27 mouse cellular contexts compared by ENCODE assay signal in genomic region chr16:43291423-43291822, GRCm38 (mm10).
DNase-seq lines count a peak whose midpoint lies in the region; ATAC-seq lines count a peak whose summit lies in the region.
"Had no signal": no experiment of that assay in that cellular context is flagged by ENCODE, and none has a peak within 500 bp of the region (broad histone marks: within the 10 kb centered on the region; RNA-seq: fewer than 3 reads in every experiment).

No protein-coding gene starts in this region.

- H3K4me3 ChIP-seq in intestine, embryonic 16.5 days (ENCODE audit: low read length), result no peak overlapping the region
- no peak overlapping the region for H3K4me3 ChIP-seq in hindbrain, embryonic 14.5 days (replicated peaks; ENCODE audit: low read length)
- H3K4me3 ChIP-seq: embryonic facial prominence, embryonic 15.5 days; forebrain, embryonic 15.5 days; gastrocnemius, adult 2 months; heart, embryonic 10.5 days; hindbrain, embryonic 10.5 days; limb, embryonic 12.5 days; myocyte had no signal

- peaks cover 9% of the 10 kb centered on the region; the same call in 1 of the 2 replicates for H3K4me1 ChIP-seq in intestine, embryonic 16.5 days (ENCODE audit: control insufficient read depth, insufficient read depth, low read length)
- H3K4me1 ChIP-seq in hindbrain, embryonic 14.5 days (replicated peaks; ENCODE audit: control insufficient read depth, insufficient read depth, low read length), result peaks cover 8% of the 10 kb centered on the region; the same call in 1 of the 2 replicates
- H3K4me1 ChIP-seq: limb, embryonic 12.5 days had no signal

- 53% methylated on average over 3 of the region's 3 CpGs for WGBS in intestine, embryonic 16.5 days
- WGBS in hindbrain, embryonic 14.5 days, result 77% methylated on average over 3 of the region's 3 CpGs

- no peaks in the 10 kb centered on the region for H3K27me3 ChIP-seq in intestine, embryonic 16.5 days (replicated peaks; ENCODE audit: control insufficient read depth, insufficient read depth, low read length)
- no peaks in the 10 kb centered on the region for H3K27me3 ChIP-seq in hindbrain, embryonic 14.5 days (ENCODE audit: control insufficient read depth, insufficient read depth, low read length)
- H3K27me3 ChIP-seq: embryonic facial prominence, embryonic 15.5 days; forebrain, embryonic 15.5 days; limb, embryonic 12.5 days had no signal

- H3K9ac ChIP-seq in intestine, embryonic 16.5 days (ENCODE audit: low read depth, low read length), result no peak overlapping the region
- no peak overlapping the region for H3K9ac ChIP-seq in hindbrain, embryonic 14.5 days
- H3K9ac ChIP-seq: embryonic facial prominence, embryonic 15.5 days; forebrain, embryonic 15.5 days; limb, embryonic 12.5 days; liver, postnatal 0 days had no signal

- H3K4me2 ChIP-seq in intestine, embryonic 16.5 days (ENCODE audit: low read depth, low read length), result no peak overlapping the region
- H3K4me2 ChIP-seq in hindbrain, embryonic 14.5 days (replicated peaks), result no peak overlapping the region
- H3K4me2 ChIP-seq: embryonic facial prominence, embryonic 15.5 days; forebrain, embryonic 15.5 days; limb, embryonic 12.5 days; liver, embryonic 11.5 days had no signal

- H3K36me3 ChIP-seq in intestine, embryonic 16.5 days (ENCODE audit: control insufficient read depth, insufficient read depth, low read length), result no peaks in the 10 kb centered on the region
- no peaks in the 10 kb centered on the region for H3K36me3 ChIP-seq in hindbrain, embryonic 14.5 days (replicated peaks; ENCODE audit: control insufficient read depth, insufficient read depth)
- H3K36me3 ChIP-seq: embryonic facial prominence, embryonic 15.5 days; forebrain, embryonic 15.5 days; heart, embryonic 10.5 days; hindbrain, embryonic 10.5 days; limb, embryonic 12.5 days had no signal

- no peaks in the 10 kb centered on the region for H3K9me3 ChIP-seq in intestine, embryonic 16.5 days (ENCODE audit: control insufficient read depth, low read length)
- H3K9me3 ChIP-seq in hindbrain, embryonic 14.5 days (ENCODE audit: control insufficient read depth, low read length), result no peaks in the 10 kb centered on the region
- H3K9me3 ChIP-seq: embryonic facial prominence, embryonic 15.5 days; forebrain, embryonic 15.5 days; heart, embryonic 10.5 days; hindbrain, embryonic 10.5 days; limb, embryonic 12.5 days had no signal

- no peak for DNase-seq in frontal cortex, adult 2 months (ENCODE audit: extremely low spot score in 1 of 2, low spot score in 1 of 2)
- DNase-seq in layer of hippocampus, adult 18-20 months (ENCODE audit: low spot score in 2 of 2), result peak; percentile 50 to 57
- no peak for DNase-seq in layer of hippocampus, adult 8-10 months (ENCODE audit: low spot score in 2 of 2)
- peak; percentile 49 for DNase-seq in lung, postnatal 14 days
- no peak for DNase-seq in hindbrain, embryonic 14.5 days (ENCODE audit: low spot score)
- DNase-seq in frontal cortex, postnatal 25 days (ENCODE audit: low spot score in 2 of 2), result no peak
- DNase-seq: adrenal gland, postnatal 14 days; cerebellum, adult 8-10 months; cerebellum, postnatal 36 days; embryo, embryonic 11 days; gastrocnemius, adult 2 months; kidney, adult 2 months; liver, postnatal 0 days; thymus, postnatal 25 days had no signal

- ATAC-seq in frontal cortex, adult (ENCODE audit: low TSS enrichment), result peak; percentile 57
- ATAC-seq in intestine, embryonic 16.5 days, result peak; percentile 46; the same call in 1 of the 2 replicates
- ATAC-seq in hindbrain, embryonic 14.5 days (ENCODE audit: low FRiP score), result no peak
- ATAC-seq: CD4-positive, CD25-positive, alpha-beta regulatory T cell, adult 4 months; forebrain, embryonic 15.5 days; hindbrain, postnatal 0 days; liver, postnatal 0 days; midbrain, embryonic 16.5 days had no signal

- H3K27ac ChIP-seq in intestine, embryonic 16.5 days (ENCODE audit: low read length), result no peak overlapping the region
- H3K27ac ChIP-seq in hindbrain, embryonic 14.5 days, result no peak overlapping the region
- H3K27ac ChIP-seq: embryonic facial prominence, embryonic 15.5 days; forebrain, embryonic 15.5 days; gastrocnemius, adult 2 months; heart, embryonic 10.5 days; hindbrain, embryonic 10.5 days; hindbrain, postnatal 0 days; kidney, postnatal 0 days; limb, embryonic 12.5 days had no signal

Comparison
In these comparisons a context has a peak if more than half of its experiments do, and no peak if none do; other contexts are left out.
1. DNase-seq: peak in layer of hippocampus, adult 18-20 months (2 of 2) and lung, postnatal 14 days (single experiment); none in frontal cortex, adult 2 months (0 of 2), layer of hippocampus, adult 8-10 months (0 of 2), hindbrain, embryonic 14.5 days (single experiment) and frontal cortex, postnatal 25 days (0 of 2).